Mouse (Mus musculus): Measurements from ENCODE around the gene Lpp. TPM values are rescaled to one million over a fixed set of nuclear protein-coding genes. Genes with fewer than 3 reads are reported as not detected.

Gene Lpp
- total and polyA plus RNA-seq, 3 experiments: not detected

- H3K9ac ChIP-seq (ENCODE audit: control insufficient read depth, low read depth, low read length, poor library complexity, severe bottlenecking): no peak overlapping the region
- DNase-seq (ENCODE audit: low read depth, low spot score): no peak
- no peaks in the 10 kb centered on the region for H3K4me1 ChIP-seq (ENCODE audit: control insufficient read depth in 1 of 2, insufficient read depth in 2 of 2, low read length in 2 of 2)
- H3K27me3 ChIP-seq (ENCODE audit: control insufficient read depth in 1 of 2, insufficient read depth in 2 of 2, low read length in 2 of 2): no peaks in the 10 kb centered on the region
- H3K79me2 ChIP-seq (ENCODE audit: control insufficient read depth, insufficient read depth, low read length, poor library complexity): no peaks in the 10 kb centered on the region
- no peak overlapping the region for H3K4me3 ChIP-seq (ENCODE audit: control insufficient read depth in 1 of 2, insufficient read depth in 1 of 2, low read depth in 2 of 2, low read length in 2 of 2)
- no peaks in the 10 kb centered on the region for H3K9me3 ChIP-seq (replicated peaks; ENCODE audit: insufficient read depth, low read length)
- H3K36me3 ChIP-seq (ENCODE audit: control insufficient read depth in 1 of 2, insufficient read depth in 2 of 2, low read length in 2 of 2): no peaks in the 10 kb centered on the region
- TF ChIP-seq CHD1 (IDR thresholded peaks at IDR 0.05; ENCODE audit: low read depth, low read length): no peak
- no peak for TF ChIP-seq ZC3H11A (IDR thresholded peaks at IDR 0.05; ENCODE audit: low read depth, low read length)
- TF ChIP-seq EP300 (IDR thresholded peaks at IDR 0.05; ENCODE audit: low read depth in 1 of 2, low read length in 2 of 2): no peak
- TF ChIP-seq TBP (IDR thresholded peaks at IDR 0.05; ENCODE audit: low read depth, low read length): no peak
- no peak for TF ChIP-seq CTCF (IDR thresholded peaks at IDR 0.05 in 2 of 3, conservative IDR thresholded peaks at IDR 0.05 in 1 of 3; ENCODE audit: control insufficient read depth in 1 of 3, insufficient read depth in 1 of 3, low read depth in 2 of 3, low read length in 3 of 3, poor library complexity in 1 of 3, severe bottlenecking in 1 of 3)
- no peak for TF ChIP-seq MAFK (IDR thresholded peaks at IDR 0.05; ENCODE audit: borderline replicate concordance, low read depth, low read length)
- no peak for TF ChIP-seq SIN3A (IDR thresholded peaks at IDR 0.05; ENCODE audit: low read length)
- no peak for TF ChIP-seq TAL1 (IDR thresholded peaks at IDR 0.05; ENCODE audit: low read length)
- no peak for TF ChIP-seq ETS1 (IDR thresholded peaks at IDR 0.05; ENCODE audit: low read depth, low read length)
- no peak for TF ChIP-seq RCOR1 (IDR thresholded peaks at IDR 0.05; ENCODE audit: low read depth, low read length)
- TF ChIP-seq POLR2AphosphoS2 (IDR thresholded peaks at IDR 0.05; ENCODE audit: low read length): no peak
- no peak for TF ChIP-seq ZKSCAN1 (IDR thresholded peaks at IDR 0.05; ENCODE audit: low read depth, low read length)
- no peak for TF ChIP-seq MEF2A (IDR thresholded peaks at IDR 0.05; ENCODE audit: extremely low read depth, insufficient replicate concordance, low read depth, low read length, poor library complexity, severe bottlenecking)
- no peak overlapping the region for H3K27ac ChIP-seq (ENCODE audit: control insufficient read depth, low read depth, low read length)
These were observed 45.5 kb upstream of the Lpp start for GRCm38 (mm10) chr16:24347582-24348411.

DNA sequence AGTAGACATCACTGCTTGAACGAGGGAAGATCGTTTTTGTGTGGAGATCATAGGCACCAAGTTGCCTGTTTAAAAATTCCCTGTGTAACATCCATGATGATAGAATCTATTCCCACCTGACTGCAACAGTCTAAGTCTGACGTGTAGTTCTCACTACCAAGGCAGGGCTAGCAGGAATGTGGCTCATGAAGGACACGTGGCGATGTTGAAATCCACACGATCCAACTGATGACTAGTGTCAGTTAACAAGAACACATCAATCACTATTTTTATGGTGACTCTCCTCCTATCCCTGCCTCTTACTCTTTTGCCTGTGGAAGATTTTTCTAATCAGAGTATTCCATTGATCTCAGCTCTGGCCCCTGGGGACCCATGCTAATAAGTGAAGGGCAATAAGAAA is 43.0 kb upstream of the Lpp start:
- TF ChIP-seq MXI1 (IDR thresholded peaks at IDR 0.05; ENCODE audit: low read depth, low read length): no peak
- TF ChIP-seq NRF1 (IDR thresholded peaks at IDR 0.05; ENCODE audit: insufficient read depth, low read depth, low read length, poor library complexity, severe bottlenecking): no peak
- no peak for TF ChIP-seq SIN3A (IDR thresholded peaks at IDR 0.05; ENCODE audit: low read length)
- no peak for TF ChIP-seq GATA1 (IDR thresholded peaks at IDR 0.05; ENCODE audit: low read depth, low read length)
- TF ChIP-seq ZC3H11A (IDR thresholded peaks at IDR 0.05; ENCODE audit: low read depth, low read length): no peak
- TF ChIP-seq CHD1 (IDR thresholded peaks at IDR 0.05; ENCODE audit: low read depth, low read length): no peak
- no peak for TF ChIP-seq JUND (IDR thresholded peaks at IDR 0.05; ENCODE audit: low read depth, low read length)
- TF ChIP-seq KAT2A (conservative IDR thresholded peaks at IDR 0.05; ENCODE audit: low read depth, low read length): no peak
- TF ChIP-seq NELFE (IDR thresholded peaks at IDR 0.05; ENCODE audit: low read depth, low read length): no peak
- TF ChIP-seq ZKSCAN1 (IDR thresholded peaks at IDR 0.05; ENCODE audit: low read depth, low read length): no peak
- no peak for TF ChIP-seq E2F4 (IDR thresholded peaks at IDR 0.05; ENCODE audit: borderline replicate concordance, low read depth, low read length)
- TF ChIP-seq MAZ (IDR thresholded peaks at IDR 0.05; ENCODE audit: low read depth, low read length): no peak
- no peak for TF ChIP-seq ZNF384 (IDR thresholded peaks at IDR 0.05; ENCODE audit: low read depth, low read length)
- TF ChIP-seq BHLHE40 (IDR thresholded peaks at IDR 0.05; ENCODE audit: borderline replicate concordance, low read depth, low read length): no peak
- no peak for TF ChIP-seq MYC (IDR thresholded peaks at IDR 0.05; ENCODE audit: low read depth, low read length)
- no peak for TF ChIP-seq GABPA (IDR thresholded peaks at IDR 0.05; ENCODE audit: low read depth, low read length)
- no peak for TF ChIP-seq USF1 (IDR thresholded peaks at IDR 0.05; ENCODE audit: low read depth, low read length)
- TF ChIP-seq TAL1 (IDR thresholded peaks at IDR 0.05; ENCODE audit: low read length): no peak
- no peak for TF ChIP-seq UBTF (IDR thresholded peaks at IDR 0.05; ENCODE audit: borderline replicate concordance, insufficient read depth, low read depth, low read length)
- Histone ChIP-seq H3K9ac (ENCODE audit: control insufficient read depth, low read depth, low read length, poor library complexity, severe bottlenecking) (no peak overlapping the region), H3K27me3 (ENCODE audit: control insufficient read depth in 1 of 2, insufficient read depth in 2 of 2, low read length in 2 of 2) (no peaks in the 10 kb centered on the region)

More for the DNA sequence above, 43.0 kb upstream of the Lpp start:
- Histone ChIP-seq H3K4me3 (ENCODE audit: control insufficient read depth in 1 of 2, insufficient read depth in 1 of 2, low read depth in 2 of 2, low read length in 2 of 2) (no peak overlapping the region), H3K36me3 (ENCODE audit: control insufficient read depth in 1 of 2, insufficient read depth in 2 of 2, low read length in 2 of 2) (no peaks in the 10 kb centered on the region), H3K4me1 (ENCODE audit: control insufficient read depth in 1 of 2, insufficient read depth in 2 of 2, low read length in 2 of 2) (no peaks in the 10 kb centered on the region), H3K79me2 (ENCODE audit: control insufficient read depth, insufficient read depth, low read length, poor library complexity) (no peaks in the 10 kb centered on the region), H3K9me3 (replicated peaks; ENCODE audit: insufficient read depth, low read length) (no peaks in the 10 kb centered on the region), H3K27ac (ENCODE audit: control insufficient read depth, low read depth, low read length) (no peak overlapping the region)
- DNase-seq (ENCODE audit: low read depth, low spot score): no peak
